Mouse (Mus musculus): ENCODE data around the gene Gm13199. TPM values are rescaled to one million over a fixed set of nuclear protein-coding genes. Genes with fewer than 3 reads are reported as not detected.

Gm13199 gene
- 2.1 and 2.2 TPM in 2 replicates for polyA plus RNA-seq (2016; fragmentation: Nextera tagmentation; extraction: Ambion mirVana)

DNA sequence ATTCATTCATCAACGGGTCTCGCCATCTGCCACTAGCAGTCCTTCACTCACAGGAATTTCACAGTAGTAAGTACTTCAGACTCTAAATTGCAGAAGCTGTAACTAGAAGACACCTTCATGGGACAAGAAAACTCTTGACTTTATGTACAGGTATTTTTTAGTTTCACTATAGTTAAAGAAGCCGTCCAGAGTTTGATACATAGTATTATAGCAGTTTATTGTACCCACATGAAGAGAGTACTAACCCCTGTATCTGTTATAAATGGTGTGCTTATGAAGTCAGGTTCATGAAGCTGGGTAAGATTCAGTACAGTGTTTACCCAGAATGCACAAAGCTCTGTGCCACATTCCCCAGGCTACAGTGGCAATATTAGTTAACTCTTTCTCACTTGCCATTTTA is at the start of gene Gm13199:
TSS of gene Gm13199 (minus strand) at position 101 of the 400 bp plus-strand sequence.
- WGBS: 95% methylated on average over 3 of the region's 3 CpGs
- Histone ChIP-seq H3K4me3 (no peak within 1 kb of the TSS), H3K27me3 (replicated peaks) (no peaks in the 10 kb centered on the region), H3K4me1 (no peaks in the 10 kb centered on the region), H3K36me3 (peaks cover 60% of the 10 kb centered on the region), H3K9me3 (no peaks in the 10 kb centered on the region), H3K4me2 (replicated peaks) (no peak within 1 kb of the TSS), H3K27ac (no peak within 1 kb of the TSS), H3K9ac (no peak within 1 kb of the TSS)
- no peak for ATAC-seq (ENCODE audit: low FRiP score, low read depth)

DNA sequence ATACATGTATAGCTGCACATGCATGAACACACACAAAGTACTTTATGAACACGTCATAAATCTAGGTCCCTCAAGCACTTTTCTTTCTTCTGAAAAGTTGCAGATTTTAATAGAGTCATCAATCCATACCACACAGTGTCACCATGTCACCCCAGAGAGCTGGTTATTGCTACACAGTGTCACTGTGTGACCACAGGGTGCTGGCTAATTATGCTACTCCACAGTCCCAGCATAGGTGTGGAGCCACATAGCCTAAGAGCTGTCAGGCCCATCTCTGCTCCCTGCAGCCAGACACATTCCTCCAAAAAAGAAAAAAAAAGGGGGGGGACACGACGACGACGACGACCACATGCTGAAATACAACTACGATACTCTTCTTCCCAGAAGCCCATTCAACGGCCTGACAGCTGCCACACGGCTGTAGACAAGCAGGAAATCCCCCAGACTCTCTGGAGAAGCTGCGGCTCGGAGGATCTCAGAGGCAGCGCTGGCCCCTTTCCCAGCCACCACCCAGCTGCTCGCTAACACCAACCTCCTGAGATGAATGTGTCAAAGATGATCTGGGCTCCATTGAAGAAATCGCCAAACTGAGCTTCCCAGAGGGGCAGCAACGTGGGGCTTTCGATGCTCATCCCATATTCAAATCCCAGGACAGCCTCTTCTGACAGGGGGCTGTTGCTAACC is 48.7 kb upstream of the Gm13199 start:
- 0 out of 2 replicates have a peak, but pooled peaks cover 3% of the 10 kb centered on the region for H3K4me1 ChIP-seq
- no peak overlapping the region for H3K4me2 ChIP-seq (replicated peaks)
- H3K27ac ChIP-seq: no peak overlapping the region
- WGBS: 64% methylated on average over 16 of the region's 16 CpGs
- ATAC-seq (ENCODE audit: low FRiP score, low read depth): no peak
- no peaks in the 10 kb centered on the region for H3K9me3 ChIP-seq
- H3K36me3 ChIP-seq: peaks cover 4% of the 10 kb centered on the region; the same call in 1 of the 2 replicates
- H3K27me3 ChIP-seq (replicated peaks): no peaks in the 10 kb centered on the region
- H3K9ac ChIP-seq: no peak overlapping the region
- H3K4me3 ChIP-seq: no peak overlapping the region

DNA sequence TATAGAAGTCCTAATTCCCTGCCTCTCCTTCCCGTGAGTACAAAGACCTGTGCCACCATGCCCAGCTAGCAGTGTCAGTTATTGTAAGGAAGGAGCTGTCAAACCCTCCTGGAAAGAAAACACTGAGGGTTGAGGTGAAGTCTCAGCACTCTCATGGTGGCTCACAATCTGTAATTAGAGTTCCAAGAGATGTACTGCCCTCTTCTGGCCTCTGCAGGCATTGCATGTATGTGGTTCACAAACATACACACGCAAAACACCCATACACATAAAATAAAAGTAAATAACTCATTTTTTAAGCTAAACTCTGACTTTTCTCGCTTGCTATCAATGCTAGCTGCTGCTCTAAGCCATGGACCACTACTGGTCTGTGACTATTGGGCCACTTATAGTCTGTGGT is 43.9 kb upstream of the Gm13199 start:
- H3K4me1 ChIP-seq: 0 out of 2 replicates have a peak, but pooled peaks cover under 1% of the 10 kb centered on the region
- WGBS: 51% methylated on average over 3 of the region's 3 CpGs
- ATAC-seq (ENCODE audit: low FRiP score, low read depth): no peak
- H3K9ac ChIP-seq: no peak overlapping the region
- H3K27ac ChIP-seq: no peak overlapping the region
- H3K4me3 ChIP-seq: no peak overlapping the region
- peaks cover 8% of the 10 kb centered on the region; the same call in 1 of the 2 replicates for H3K36me3 ChIP-seq
- H3K9me3 ChIP-seq: no peaks in the 10 kb centered on the region
- no peak overlapping the region for H3K4me2 ChIP-seq (replicated peaks)
- no peaks in the 10 kb centered on the region for H3K27me3 ChIP-seq (replicated peaks)

DNA sequence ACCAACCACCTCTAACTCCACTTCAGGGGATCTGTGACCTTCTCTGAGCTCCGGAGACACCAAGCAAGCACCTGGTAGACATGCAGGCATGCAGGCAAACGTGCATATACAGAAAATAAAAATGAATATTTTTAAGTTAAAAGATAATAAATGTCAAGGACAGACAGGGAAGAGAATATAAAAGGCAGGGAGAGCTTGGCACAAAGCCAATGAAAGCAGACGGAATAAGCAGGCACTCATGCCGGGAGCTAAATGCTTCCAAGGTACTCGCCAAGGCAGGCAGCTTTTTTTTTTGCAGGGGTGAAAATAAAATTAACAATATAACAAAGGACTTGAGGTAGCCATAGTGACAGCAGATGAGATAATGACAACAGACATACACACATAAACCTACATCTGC is 43.4 kb upstream of the Gm13199 start:
- Histone ChIP-seq H3K27me3 (replicated peaks) (no peaks in the 10 kb centered on the region), H3K36me3 (peaks cover 9% of the 10 kb centered on the region; the same call in 1 of the 2 replicates), H3K9ac (no peak overlapping the region), H3K4me1 (no peaks in the 10 kb centered on the region), H3K4me3 (no peak overlapping the region), H3K27ac (no peak overlapping the region), H3K9me3 (no peaks in the 10 kb centered on the region), H3K4me2 (replicated peaks) (no peak overlapping the region)
- 58% methylated on average over 5 of the region's 5 CpGs for WGBS
- no peak for ATAC-seq (ENCODE audit: low FRiP score, low read depth)

DNA sequence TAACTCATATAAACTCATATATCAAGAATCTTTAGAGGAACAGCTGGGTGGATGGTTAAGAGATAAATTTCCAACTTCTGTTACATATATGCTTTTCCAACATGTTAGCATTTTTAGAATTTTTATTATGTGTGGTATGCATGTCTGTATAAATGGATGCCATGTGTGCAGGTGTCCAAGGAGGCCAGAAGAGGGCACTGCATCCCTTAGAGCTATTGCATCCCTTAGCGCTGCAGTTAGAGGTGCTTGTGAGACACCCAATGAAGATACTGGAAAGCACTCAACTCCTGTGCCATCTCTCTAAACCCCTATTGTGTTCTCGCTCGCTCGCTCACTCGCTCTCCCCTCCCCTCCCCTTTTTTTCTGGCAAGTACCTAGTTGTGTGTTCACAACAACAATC is 37.4 kb upstream of the Gm13199 start:
- H3K4me1 ChIP-seq: no peaks in the 10 kb centered on the region
- H3K9ac ChIP-seq: no peak overlapping the region
- H3K36me3 ChIP-seq: peaks cover 14% of the 10 kb centered on the region; the same call in 1 of the 2 replicates
- no peaks in the 10 kb centered on the region for H3K9me3 ChIP-seq
- no peak overlapping the region for H3K27ac ChIP-seq
- H3K4me3 ChIP-seq: no peak overlapping the region
- WGBS: 58% methylated on average over 5 of the region's 5 CpGs
- ATAC-seq (ENCODE audit: low FRiP score, low read depth): no peak
- H3K27me3 ChIP-seq (replicated peaks): no peaks in the 10 kb centered on the region
- H3K4me2 ChIP-seq (replicated peaks): no peak overlapping the region

DNA sequence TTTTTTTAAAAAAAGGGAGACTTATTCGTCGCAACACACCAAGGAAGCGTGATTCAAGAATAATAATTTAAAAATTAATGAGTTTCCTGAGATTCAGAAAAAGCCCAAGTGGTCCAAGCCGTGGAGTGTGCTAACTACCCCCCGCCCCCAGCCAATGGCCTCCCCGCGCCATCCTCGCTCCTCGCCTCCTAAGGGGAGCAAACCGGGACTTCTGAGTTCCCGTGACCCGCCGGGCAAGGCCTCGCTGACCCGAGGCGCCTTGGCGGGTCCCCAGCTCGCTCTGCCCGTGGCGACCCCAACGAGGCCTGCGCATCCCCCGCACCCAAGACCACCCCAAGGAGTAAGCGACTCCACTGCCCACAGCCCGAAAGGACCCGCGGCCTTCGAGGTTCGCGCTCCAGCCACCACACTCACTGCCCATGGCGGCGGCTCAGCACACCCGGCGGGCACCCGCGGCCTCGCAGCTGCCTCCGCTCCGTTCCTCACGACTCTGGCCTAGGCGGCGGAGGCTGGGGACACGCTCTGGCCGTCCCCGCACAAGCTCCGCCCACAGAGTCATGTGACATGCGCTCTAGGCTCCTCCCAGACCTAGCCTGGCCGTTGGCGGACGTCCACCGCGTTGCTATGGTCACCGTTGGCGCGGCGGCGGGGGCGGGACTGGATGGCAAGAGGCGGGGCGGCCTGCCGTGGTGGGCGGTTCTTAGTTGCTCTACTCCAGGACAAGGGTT is 32.3 kb upstream of the Gm13199 start, which contains the start of gene Sec61a2:
TSS of gene Sec61a2 (minus strand) at position 590 of the 728 bp plus-strand sequence.
- peak within 1 kb of the TSS; percentile 86 for H3K9ac ChIP-seq
- peak; percentile 100 for ATAC-seq (ENCODE audit: low FRiP score, low read depth)
- H3K9me3 ChIP-seq: no peaks in the 10 kb centered on the region
- under 1% methylated on average over 62 of the region's 62 CpGs for WGBS
- H3K36me3 ChIP-seq: peaks cover 8% of the 10 kb centered on the region; the same call in 1 of the 2 replicates
- H3K27ac ChIP-seq: peak within 1 kb of the TSS; percentile 62; the same call in 1 of the 2 replicates
- no peaks in the 10 kb centered on the region for H3K27me3 ChIP-seq (replicated peaks)
- H3K4me1 ChIP-seq: no peaks in the 10 kb centered on the region
- peak within 1 kb of the TSS; percentile 68 for H3K4me2 ChIP-seq (replicated peaks)
- H3K4me3 ChIP-seq: peak within 1 kb of the TSS; percentile 80

DNA sequence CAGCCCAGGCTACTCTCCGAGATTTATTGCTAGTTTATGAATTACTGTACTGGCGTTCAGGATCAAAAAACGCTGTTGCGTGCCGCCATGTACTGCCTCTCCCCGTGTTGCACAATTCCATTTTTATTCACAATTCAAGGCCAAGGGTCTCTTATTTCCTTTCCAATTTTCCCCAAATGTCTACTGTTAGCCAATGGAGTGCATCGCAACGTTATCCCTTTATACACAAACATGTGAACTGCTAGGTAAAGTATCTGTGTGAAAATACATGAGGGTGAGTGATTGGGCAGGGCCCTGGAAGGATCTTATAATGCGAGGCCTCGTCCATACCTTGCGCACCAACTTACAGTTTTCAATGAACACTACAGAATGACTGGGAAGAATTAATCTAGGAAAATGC is 31.6 kb upstream of the Gm13199 start:
- Histone ChIP-seq H3K4me1 (no peaks in the 10 kb centered on the region), H3K36me3 (peaks cover 8% of the 10 kb centered on the region; the same call in 1 of the 2 replicates), H3K27me3 (replicated peaks) (no peaks in the 10 kb centered on the region), H3K27ac (no peak overlapping the region), H3K4me2 (replicated peaks) (peak overlapping the region; percentile 68), H3K9ac (peak overlapping the region; percentile 86; the same call in 1 of the 2 replicates), H3K9me3 (no peaks in the 10 kb centered on the region), H3K4me3 (peak overlapping the region; percentile 80)
- WGBS: 35% methylated on average over 11 of the region's 11 CpGs
- no peak for ATAC-seq (ENCODE audit: low FRiP score, low read depth)

DNA sequence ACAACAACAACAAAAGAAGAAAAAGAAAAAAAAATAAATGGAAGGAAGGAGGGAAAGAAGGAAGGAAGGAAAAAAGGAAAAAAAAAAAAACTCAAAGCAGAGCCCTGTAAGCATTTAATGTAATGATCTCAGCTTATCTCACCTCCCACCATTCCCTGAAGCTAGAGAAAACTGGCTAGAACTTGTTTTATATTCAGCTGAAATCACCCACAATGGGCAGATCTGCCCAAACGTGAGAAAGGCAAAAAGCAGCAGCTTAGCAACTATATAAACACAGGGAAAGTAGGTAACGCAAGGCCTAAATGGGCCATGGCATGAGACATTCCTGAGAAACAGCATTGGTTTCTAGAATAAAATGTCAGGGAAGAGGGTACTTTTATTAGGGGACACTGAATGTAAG is 26.7 kb upstream of the Gm13199 start:
- Histone ChIP-seq H3K4me3 (no peak overlapping the region), H3K4me2 (replicated peaks) (no peak overlapping the region), H3K36me3 (peaks cover 38% of the 10 kb centered on the region), H3K4me1 (no peaks in the 10 kb centered on the region), H3K27me3 (replicated peaks) (no peaks in the 10 kb centered on the region), H3K9ac (no peak overlapping the region), H3K27ac (no peak overlapping the region), H3K9me3 (no peaks in the 10 kb centered on the region)
- no peak for ATAC-seq (ENCODE audit: low FRiP score, low read depth)
- WGBS: 81% methylated on average over 2 of the region's 2 CpGs

DNA sequence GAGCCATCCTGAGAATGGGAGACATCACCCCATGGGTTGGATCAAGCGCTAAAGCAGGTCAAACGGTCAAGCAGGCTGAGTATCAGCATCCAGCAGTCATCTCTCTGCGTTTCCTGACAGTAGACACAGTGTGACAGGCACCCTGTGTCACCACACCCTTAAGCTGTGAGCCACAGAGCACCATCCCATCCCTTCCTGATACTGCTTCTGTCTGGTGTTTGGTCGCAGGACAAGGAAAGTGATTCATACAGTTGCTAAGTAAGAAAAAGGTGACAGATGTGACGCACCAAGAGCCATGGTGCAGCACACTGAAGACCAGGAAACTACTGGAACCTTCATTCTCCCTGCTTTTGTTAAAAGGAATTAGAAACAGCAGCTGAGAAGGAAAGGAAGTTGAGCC is 26.1 kb upstream of the Gm13199 start:
- peaks cover 41% of the 10 kb centered on the region for H3K36me3 ChIP-seq
- no peaks in the 10 kb centered on the region for H3K4me1 ChIP-seq
- no peaks in the 10 kb centered on the region for H3K27me3 ChIP-seq (replicated peaks)
- H3K27ac ChIP-seq: no peak overlapping the region
- no peak for ATAC-seq (ENCODE audit: low FRiP score, low read depth)
- H3K9me3 ChIP-seq: no peaks in the 10 kb centered on the region
- H3K9ac ChIP-seq: no peak overlapping the region
- 86% methylated on average over 5 of the region's 5 CpGs for WGBS
- H3K4me2 ChIP-seq (replicated peaks): no peak overlapping the region
- no peak overlapping the region for H3K4me3 ChIP-seq

DNA sequence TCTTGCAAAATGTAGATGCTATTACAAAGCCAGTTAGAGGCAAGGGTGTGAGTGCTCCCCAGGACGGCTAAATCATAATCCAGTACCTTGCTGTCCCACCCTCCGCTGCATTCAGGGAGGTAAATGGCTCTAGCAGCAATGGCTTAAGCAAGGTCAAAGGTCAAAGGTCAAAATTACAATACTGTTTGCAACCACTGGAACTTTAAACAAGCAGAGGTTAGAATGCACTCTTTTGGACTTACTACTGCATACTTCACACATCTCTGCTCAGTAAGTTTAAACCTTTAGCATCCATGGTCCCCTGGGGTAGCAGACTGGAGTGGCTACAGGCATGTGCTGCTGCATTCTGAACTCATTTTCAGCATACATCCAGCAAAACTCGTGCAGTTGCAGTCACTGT is 14.7 kb upstream of the Gm13199 start:
- Histone ChIP-seq H3K4me3 (no peak overlapping the region), H3K27ac (no peak overlapping the region), H3K4me1 (no peaks in the 10 kb centered on the region), H3K9me3 (no peaks in the 10 kb centered on the region), H3K27me3 (replicated peaks) (no peaks in the 10 kb centered on the region), H3K9ac (no peak overlapping the region), H3K4me2 (replicated peaks) (no peak overlapping the region), H3K36me3 (peaks cover 68% of the 10 kb centered on the region)
- no peak for ATAC-seq (ENCODE audit: low FRiP score, low read depth)
- 64% methylated on average over 3 of the region's 3 CpGs for WGBS

DNA sequence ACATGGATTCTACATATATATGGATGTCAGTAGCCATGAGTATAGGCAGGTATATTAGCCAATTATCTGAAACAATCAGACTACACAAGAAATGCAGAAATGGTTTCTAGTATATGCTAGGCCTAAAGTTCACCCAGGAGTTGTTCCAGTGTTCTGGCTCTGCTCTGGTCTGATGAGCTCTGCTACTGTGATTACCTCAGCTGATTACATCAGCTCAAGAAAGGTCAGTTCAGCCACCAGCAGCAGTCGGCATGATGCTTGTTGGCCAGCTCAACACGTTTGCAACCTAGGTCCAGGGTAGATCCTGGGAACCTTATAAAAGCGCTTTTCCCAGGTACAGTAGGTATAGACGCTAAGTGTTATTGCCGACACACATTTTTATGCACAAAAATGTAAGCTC is 7.0 kb upstream of the Gm13199 start:
- Histone ChIP-seq H3K9me3 (no peaks in the 10 kb centered on the region), H3K27me3 (replicated peaks) (no peaks in the 10 kb centered on the region), H3K36me3 (peaks cover 46% of the 10 kb centered on the region), H3K4me1 (no peaks in the 10 kb centered on the region), H3K9ac (no peak overlapping the region), H3K4me3 (no peak overlapping the region), H3K4me2 (replicated peaks) (no peak overlapping the region), H3K27ac (no peak overlapping the region)
- 92% methylated on average over 5 of the region's 5 CpGs for WGBS
- no peak for ATAC-seq (ENCODE audit: low FRiP score, low read depth)

DNA sequence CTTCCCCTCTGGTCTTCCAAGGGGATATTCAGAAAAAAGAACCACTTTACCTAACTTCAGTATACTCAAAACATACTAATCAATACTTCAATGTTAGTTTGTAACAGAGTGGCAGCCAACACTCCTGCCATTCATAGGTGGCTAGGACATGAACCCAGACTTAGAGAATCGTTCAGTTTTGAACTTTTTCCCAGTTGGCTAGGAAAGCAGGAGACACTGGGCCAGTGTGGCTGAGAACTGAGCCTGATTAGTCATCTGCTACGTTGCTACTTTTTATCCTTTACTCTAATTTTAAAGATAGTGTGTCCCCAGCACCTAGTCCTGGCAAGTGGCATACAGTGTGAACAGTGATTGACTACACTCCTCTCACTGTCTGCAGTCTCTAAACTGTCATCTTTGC is 4.9 kb upstream of the Gm13199 start:
- WGBS: 91% methylated on average over 2 of the region's 2 CpGs
- peaks cover 43% of the 10 kb centered on the region for H3K36me3 ChIP-seq

More for the DNA sequence above, 4.9 kb upstream of the Gm13199 start:
- Histone ChIP-seq H3K9me3 (no peaks in the 10 kb centered on the region), H3K4me2 (replicated peaks) (no peak overlapping the region), H3K9ac (no peak overlapping the region), H3K27me3 (replicated peaks) (no peaks in the 10 kb centered on the region), H3K4me3 (no peak overlapping the region), H3K27ac (no peak overlapping the region), H3K4me1 (no peaks in the 10 kb centered on the region)
- no peak for ATAC-seq (ENCODE audit: low FRiP score, low read depth)
